Mouse (Mus musculus): ENCODE results near the gene Sdccag8. TPM values are rescaled to one million over a fixed set of nuclear protein-coding genes. Genes with fewer than 3 reads are reported as not detected.

The Sdccag8 gene
- polyA plus RNA-seq, 1 experiment from 2014 or later, result 18.7 TPM

MicroRNAs encoded within 50 kb of the gene (microRNA counts, 519-probe panel; counts per million panel counts)
- 4,091 counts per million, percentile 62 among the panel's probes with 10 or more counts for microRNA mmu-miR-350

Small RNAs within 50 kb of the gene (microRNA-seq; reads per million reads assigned to microRNA genes)
- gene Gm25993, result not detected
- gene Mir350, result 387 reads per million, percentile 71 among the genes with 10 or more reads in this experiment

Other genes with a start within 250 kb of the Sdccag8 start
- gene Cep170, start 593 bp upstream of the Sdccag8 start, polyA plus RNA-seq (2014; fragmentation: Nextera tagmentation; extraction: Ambion mirVana), result 23.5 and 27.6 TPM in 2 replicates